Mouse (Mus musculus) MN1 (cell line): ENCODE measurements around the gene Tnfaip8l2.

Source experiments
- DNase-seq: peaks from one replicate; pipeline ENCODE4 v3.0.0-alpha.2; 2016; ENCODE audit warnings: low spot score

Gene Tnfaip8l2

DNA sequence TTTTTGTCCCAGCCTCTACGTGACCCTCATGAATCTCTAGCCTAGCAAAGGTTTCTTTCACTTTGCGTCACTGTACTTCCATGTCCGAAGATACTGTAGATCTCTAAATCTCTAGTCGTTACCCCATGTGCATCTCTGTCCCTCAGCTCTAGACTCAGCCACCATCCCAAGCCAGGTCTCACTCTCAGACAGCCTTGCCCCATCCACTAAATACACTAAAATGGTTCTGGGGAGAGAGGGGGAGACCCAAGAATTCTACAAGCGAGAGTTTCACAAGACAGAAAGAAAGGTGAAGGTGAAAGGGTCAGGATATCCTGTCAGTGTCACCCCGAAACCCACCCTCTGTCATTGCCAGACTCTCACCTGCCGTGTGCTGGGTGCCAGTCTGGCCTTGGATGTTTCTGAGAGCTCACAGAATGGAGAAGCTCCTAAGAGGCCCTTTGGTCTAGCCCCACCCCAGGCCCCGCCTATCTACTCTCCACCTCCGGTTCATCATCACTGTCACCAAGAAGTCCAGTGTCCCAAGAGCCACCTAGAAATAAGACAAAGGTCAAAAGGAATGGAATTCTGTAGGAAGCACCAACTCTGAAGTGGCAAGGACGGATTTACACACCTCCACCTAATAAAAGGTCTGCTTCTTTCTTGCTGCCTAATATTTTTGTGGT is at the start of gene Tnfaip8l2:
Tnfaip8l2 (minus strand) TSS at position 409 of the 665 bp plus-strand sequence.
- DNase-seq, result no peak

DNA sequence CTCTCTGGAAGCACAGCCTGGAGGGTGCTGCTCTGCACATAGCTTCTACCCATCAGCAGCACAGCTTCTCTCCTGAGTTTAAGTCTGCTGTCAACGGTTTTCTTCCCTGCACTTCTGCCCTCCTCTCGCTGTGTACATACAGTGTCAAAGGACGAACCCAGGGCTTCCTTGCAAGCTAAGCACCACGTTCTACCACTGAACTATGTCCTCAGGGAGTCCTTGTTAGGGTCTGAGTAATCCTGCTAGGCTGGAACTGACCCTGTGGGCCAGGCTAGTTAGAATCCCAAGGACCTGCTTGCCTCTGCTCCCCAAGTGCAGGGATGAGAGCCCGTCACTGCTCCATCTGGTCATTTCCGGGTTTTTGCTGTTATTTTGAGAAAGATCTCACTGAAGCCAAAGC is 44.7 kb upstream of the Tnfaip8l2 start:
- DNase-seq, result no peak

DNA sequence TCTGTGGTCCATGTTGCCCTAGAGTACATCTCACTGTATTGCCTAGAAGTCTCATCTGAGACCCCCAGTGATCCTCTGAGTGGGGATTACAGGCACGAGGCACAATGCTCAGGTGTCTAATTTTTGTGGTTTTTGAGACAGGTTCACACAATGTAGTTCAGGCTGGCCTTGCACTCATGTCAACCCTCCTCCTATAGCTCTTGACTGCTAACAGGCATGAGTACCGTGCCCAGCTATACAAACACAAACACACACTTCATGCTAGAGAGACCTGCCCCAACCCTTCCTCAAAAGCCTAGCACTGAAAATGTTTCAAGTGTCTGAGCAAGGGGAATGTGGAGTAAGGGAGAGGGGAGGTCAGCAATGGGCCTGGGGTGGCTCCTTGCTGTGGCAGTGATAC is 43.9 kb upstream of the Tnfaip8l2 start:
- no peak for DNase-seq

DNA sequence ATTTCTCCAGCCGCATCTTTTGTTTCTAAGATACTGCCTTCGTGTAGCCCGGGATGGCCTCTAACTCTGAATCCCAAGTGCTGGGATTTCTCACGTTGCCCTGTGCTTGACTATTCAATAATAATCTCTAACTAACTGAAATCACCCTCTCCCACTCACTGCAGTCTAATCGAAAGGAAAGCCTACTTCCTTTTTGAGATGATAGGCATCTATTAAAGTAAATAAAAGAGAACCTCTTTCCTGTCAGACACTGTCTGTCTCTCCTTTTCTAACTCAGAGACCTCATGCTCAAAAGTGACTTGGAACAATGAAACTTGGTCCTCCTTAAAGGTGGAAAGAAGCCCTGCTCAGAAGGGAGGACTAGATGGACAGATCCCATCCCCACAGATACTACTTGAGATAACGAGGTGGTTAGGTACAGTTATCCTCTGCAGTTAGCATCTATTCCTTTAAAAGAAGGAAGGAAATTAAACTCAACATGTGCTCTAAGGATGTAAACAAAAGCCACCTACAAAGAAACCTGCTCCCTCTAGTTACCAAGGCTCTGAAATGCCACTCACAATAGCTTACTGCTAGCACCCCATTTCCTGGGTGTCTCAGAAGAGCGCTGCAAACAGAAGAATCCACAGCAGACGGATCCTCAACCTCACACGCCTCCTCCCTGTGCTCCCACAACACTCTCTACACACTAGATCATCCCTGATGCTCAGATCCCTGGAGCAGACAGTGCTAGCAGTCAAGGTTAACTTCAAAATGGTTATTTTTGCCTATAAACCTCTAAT is 42.8 kb upstream of the Tnfaip8l2 start:
- DNase-seq, result no peak

DNA sequence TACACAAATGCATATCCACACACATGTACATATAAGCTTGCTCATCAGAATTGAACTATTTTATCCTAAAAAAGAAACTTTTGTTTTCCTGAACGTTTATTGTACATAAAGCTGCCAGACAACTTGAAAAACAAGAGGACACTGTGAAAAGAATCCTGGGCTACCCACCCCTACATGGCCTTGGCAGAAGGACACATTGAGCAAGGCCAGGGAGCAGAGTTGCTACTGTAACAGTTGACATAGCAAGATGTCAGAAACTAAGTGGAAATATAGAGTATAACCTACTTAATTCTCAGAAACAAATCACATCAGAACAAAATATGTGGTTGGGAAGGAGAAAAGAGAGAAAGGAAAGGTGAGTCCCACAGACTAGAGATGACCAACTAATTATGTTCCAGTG is 39.7 kb upstream of the Tnfaip8l2 start:
- no peak for DNase-seq

DNA sequence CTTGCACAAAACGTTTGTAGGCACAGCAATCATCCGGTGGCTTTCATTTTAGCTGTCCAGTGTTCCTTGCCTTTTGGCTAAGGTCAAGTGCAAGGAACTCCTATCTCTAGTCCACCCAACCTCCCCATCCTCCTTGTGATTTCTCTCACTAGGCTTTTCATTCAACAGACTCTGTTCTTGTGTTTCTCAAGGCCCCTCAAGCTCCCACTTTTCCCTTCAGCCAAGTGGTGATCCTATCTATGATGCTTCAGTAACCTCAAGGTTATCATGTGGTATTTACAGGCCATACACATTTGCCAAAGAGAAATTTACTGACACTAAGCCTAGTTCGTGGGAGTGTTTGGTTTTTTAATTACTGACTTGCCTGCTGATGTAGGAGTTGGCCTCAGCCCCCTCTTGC is 37.7 kb upstream of the Tnfaip8l2 start:
- no peak for DNase-seq

DNA sequence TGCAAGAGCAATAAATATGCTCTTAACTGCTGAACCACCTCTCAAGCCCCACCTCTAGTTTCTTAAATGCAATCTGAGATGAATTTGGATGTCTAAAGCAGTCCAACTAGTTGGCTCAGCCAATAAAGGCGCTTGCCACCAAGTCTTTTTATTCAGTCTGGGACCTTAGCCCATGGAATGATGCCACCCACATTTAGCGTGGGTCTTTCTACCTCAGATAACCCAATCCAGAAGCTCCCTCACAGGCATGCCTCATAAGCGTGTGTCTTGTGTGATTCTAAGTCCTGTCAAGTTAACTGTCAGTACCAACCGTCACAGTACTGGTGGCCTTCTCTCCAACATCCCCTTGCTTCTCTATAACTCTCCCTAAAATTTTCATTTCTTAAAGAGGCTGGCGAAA is 36.8 kb upstream of the Tnfaip8l2 start:
- DNase-seq, result no peak

DNA sequence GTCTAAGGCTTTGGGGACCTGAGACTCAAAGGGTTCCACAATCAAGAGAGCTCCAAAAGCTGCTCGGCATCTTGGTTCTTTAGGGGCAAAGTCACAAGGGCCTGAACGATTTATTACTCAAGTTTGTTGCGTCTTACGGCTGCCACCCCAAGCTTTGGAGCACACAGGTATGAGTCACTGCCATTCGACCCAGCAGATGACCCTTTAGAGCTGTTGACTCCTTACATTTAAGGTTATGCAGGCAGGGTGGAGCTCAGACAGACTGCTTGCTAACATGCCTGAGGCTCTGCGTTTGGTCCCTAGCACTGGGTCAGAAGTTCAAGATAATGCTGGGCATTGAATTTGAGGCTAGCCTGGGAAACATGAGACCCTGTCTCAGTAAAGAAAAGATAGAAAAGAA is 35.4 kb upstream of the Tnfaip8l2 start:
- DNase-seq, result no peak

DNA sequence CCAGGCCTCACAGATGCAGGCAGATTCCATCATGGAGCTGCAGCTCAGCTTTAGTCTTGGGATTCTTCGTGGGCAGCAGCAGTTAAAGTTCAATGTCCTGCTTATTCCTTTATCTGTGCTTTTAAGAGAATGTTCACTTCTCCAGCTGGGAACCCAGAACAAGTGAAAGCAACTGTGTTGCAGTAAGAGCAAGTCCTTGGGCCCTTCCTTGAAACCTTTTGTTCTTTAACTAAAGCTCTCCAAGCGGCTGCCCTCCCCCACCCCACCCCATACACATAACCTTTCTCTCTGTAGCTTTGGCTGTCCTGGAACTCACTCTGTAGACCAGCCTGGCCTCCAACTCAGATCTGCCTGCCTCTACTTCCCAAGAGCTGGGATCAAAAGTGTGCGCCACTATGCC is 34.3 kb upstream of the Tnfaip8l2 start:
- no peak for DNase-seq

DNA sequence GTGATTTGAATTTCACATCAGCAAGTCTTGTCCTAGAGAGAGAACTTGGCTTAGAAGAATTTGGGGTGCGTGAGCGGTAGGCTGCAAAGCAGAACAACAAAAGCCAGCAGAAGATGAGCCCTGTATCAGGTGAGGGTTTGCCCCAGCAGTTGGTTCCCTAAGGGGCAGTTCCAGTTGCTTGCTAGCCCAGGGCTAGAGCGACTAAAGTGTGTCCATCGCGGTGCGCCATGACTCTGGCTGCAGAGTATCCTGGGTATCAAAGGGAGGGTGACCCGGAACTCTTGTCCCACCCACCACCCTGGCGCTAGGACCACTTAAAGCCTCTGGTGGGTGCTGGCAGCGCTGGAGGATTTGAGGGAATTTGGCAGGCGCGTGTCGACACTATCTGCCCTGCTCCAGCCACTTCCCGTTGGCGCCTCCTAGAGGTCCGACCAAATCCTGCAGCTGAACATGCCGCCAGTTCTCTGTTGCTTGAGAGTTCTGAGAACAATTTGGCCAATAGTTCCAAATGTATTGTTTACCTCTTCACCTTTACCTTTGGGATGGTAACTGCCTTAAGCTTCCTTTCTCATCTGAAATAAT is 31.9 kb upstream of the Tnfaip8l2 start:
- no peak for DNase-seq

DNA sequence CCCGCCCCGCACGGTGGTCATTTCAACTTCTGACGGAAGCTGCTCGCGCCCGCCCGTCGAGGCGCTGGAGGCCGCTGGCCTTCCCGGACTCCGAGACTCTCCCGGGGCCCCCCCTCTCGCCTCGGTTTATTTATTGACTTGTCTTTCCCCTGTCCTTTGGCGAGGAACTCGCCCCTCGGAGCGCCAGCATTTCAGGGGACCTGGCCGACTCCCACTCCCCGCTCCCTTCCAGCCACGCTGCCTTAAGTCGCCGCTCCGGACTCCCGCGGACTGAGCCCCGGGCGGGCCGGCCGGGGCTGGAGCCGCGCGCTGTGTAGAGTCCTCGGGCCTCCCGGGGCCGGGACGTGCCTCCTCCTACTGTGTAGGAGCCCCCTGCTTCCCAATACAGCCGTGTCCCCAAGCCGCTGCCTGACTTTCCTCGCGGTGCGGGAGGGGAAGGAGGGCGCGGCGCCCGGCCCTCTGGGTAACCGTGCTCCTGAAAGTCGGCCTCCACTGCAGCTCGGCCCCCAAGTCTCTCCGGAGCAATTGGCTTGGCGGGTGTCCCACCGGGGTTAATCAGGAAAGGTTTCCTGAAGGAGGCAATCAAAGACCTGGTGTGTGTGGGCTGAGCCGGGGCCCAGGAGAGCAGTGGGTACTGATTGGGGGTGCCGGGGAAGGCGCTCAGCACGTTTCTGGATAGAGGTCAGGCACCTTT is 31.2 kb upstream of the Tnfaip8l2 start:
- DNase-seq, result no peak

DNA sequence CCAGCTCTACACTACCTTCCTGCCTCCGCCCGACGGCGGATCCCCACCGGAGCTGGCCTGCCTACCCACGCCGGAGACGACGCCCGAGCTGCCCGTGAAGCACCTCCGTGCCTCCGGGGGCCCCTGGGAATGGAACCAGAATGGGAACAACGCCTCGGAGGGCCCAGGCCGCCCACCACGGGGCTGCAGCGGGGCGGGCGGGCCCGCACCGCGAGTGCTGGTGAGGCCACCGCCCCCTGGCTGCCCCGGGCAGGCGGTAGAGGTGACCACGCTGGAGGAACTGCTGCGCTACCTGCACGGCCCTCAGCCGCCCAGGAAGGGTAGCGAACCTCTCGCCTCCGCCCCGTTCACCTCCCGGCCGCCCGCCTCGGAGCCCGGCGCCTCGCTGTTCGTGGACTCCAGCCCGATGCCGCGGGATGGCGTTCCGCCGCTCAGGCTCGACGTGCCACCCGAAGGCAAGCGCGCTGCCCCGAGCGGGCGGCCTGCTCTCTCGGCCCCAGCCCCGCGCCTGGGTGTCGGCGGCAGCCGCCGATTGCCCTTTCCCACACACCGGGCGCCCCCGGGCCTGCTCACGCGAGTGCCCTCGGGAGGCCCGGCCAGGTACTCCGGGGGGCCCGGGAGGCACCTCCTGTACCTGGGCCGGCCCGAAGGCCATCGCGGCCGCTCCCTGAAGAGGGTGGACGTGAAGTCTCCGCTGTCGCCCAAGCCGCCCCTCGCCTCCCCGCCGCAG is 30.5 kb upstream of the Tnfaip8l2 start:
- no peak for DNase-seq

DNA sequence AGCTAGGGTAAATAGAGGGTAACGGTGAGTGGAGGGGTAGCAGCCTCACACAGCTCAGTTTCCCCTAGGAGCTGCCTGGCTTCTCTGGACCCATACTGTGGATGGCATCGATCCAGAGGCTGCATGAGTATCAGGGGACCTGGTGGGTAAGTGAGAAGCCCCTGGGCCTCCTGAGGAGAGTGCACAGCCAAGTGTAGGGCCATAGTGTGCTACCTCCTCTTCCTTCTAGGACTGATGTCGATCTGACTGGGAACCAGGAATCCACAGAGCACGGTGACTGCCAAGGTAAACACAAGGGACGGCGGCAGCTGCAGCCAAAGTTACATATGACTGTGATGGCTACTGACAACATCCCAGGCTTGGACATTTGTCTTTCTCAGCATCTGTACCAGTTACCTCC is 28.9 kb upstream of the Tnfaip8l2 start:
- no peak for DNase-seq

DNA sequence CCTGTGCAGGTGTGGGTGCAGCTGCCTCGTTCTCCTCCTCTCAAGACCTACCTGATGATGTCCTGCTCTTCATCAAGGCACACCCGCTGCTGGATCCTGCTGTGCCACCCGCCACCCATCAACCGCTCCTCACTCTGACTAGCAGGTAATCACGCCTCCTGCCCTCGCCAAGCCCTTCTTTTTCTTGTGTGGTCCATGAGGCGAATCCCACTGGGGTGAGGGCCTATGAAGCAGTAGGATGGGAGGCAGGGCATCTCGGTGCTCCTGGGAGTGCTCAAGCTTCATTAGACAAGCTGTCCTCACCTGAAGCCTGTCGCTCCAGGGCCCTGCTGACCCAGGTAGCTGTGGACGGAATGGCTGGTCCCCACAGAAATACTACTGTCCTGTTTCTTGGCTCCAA is 27.8 kb upstream of the Tnfaip8l2 start:
- DNase-seq, result no peak

DNA sequence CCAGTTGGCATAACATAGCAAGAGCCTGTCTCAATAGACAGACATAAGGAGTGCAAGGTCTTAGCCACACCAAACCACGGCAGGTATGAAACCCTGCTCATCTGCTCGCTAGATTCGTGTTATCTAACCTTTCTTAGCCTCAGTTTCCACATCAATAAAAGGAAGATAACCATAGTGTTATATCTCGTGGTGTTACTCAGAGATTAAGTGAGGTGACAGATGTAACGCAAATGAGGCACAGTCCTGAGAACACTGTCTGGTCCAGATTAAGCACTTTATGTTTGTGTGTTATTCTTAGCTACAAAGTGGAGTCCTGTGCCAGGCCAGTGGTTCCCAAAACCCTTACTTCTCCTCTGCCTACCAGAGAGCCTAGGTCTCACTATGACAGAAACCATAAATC is 22.7 kb upstream of the Tnfaip8l2 start:
- DNase-seq, result no peak

DNA sequence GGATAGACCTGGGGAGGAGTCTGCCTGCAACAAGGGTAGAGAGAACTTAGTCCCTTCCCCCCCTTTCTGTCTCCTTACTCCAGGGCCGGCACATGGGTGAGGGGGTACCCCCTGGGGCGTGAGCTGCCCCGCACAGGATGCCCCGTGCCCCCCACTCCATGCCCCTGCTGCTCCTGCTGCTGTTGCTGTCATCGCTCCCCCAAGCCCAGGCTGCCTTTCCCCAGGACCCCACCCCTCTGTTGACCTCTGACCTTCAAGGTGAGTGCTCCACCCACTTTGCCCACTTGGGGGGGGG is 22.0 kb upstream of the Tnfaip8l2 start:
- no peak for DNase-seq

DNA sequence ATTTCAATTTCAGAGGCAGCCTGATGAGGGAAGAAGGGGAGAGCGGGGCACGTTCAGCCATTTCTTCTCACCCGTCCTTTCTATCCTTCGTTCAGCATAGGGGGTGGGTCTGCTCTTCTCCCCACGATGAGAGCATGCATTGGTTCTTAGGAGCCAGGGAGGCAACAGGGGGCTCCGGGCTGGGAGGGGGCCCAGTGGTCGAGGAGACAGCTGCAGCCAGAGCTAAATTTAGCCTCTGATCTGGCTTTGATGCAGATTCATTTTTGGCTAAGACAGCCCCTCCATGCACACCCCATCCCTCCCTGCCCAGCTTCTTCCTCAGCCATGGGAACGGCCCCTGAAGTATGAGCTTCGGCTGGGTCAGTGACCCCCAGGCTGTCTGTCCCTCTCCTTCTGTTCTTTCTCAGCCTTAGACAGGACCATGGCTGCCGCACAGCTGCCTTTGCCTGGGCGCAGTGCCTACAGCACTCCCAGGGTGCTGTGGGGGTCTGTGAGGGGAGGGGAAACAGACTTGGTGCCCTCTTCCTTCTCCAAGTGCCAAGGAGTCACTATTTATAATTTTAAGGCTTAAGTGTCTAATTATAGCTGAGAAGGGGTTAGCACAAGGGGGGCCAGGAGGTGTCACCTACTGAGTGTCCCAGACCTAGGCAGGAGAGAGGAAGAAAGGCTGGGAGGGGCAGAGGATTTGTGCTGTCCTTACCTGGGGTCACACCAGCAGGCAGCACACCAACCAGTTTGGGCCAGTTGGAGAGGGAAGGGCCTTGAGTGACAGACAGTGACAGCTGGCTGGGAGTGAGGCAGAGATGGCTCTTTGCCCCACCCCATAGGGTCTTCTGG is 21.5 kb upstream of the Tnfaip8l2 start:
- no peak for DNase-seq

DNA sequence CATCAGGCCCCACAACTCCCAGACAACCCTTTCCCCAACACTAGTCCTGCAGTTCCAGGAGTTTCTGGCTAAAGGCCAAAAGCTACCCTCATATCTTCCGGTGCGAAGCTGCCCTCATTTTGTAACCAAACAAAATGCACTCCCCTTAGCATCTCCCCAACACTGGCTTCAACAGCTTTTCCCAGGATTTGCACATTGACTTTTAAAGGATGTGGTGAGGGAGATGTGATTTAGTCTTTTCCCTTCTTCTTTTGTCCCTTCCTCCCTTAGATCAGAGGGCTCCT is 20.1 kb upstream of the Tnfaip8l2 start:
- no peak for DNase-seq

DNA sequence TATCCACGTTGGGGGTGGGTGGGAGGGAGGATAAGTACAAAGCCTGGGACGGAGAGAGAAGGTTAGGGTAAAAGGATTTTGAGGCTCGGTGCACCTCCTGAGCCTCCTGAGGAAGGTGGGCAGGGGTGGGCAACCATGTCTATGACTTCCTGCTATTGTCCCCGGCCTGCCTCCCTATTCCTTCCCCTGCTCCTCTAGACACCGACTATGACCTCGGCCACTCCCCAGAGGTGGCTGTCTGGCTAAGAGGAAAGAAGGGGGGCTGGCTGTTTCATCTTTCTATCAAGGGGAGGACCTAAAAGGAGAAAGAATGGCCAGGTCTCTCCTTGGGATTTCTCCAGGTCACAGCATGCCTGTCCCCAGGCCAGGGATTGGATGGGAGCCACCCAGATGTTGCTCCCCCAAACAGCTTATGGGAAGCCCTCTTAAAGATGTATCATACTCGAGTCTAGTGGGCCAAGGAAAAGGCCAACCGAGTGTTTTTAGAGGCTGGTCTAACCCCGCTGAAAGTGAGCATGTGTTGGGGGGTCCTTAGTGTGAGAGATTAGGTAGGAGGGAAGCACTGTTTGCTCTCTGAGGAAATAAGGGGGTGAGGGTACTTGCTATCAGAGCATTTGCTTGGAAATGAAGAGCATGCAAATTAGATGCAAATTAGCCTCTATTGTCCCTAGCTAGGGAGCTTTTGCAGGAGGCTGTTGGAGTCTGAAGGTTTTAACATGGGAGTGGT is 19.6 kb upstream of the Tnfaip8l2 start:
- DNase-seq, result no peak

DNA sequence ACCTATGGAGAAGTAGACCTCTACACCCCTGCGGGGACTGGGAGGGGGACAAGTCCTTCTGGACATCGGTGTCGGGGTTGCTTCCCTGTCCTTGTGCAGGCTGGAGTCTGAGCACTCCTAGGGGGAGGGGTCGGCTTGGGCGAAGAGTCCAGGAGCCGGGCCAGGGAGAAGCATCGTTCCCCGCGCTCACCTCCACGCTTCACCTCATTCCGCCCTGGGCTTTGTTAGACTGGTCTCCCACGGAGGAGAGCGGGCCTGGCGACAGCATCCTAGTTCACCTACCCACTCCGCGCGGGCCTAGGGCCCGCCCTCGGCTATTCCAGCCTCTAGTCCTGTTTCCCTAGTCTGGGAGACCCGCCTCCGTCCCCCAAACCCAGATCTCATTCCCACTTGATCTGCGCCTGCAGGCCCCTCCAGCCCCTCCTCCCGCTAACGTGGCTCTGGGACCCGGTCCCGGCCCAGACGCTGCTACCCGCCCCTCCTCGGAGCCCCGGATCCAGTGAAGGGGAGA is 18.9 kb upstream of the Tnfaip8l2 start:
- peak; percentile 33 for DNase-seq
